Mouse (Mus musculus) intestine, postnatal 0 days (tissue): ENCODE data around the gene Zfp804a. TPM values are rescaled to one million over a fixed set of nuclear protein-coding genes. Genes with fewer than 3 reads are reported as not detected.

Experiments used
- ATAC-seq: fragments of 200-750 bp; cut with Nextera tagmentation; 2 replicates; pipeline ENCODE4 v1.8.0; 2017; ENCODE audit warnings: mild to moderate bottlenecking, moderate TSS enrichment, moderate library complexity
- H3K27ac ChIP-seq: fragments of 300-500 bp; sonication (generic); 2 replicates; pipeline ENCODE4 v1.5.1; 2014; ENCODE audit warnings: mild to moderate bottlenecking, low read depth, low read length, moderate library complexity
- H3K27me3 ChIP-seq: fragments of 300-500 bp; sonication (generic); replicated peaks from 2 replicates; pipeline ENCODE4 v1.6.1; 2014; ENCODE audit warnings: low read length, mixed read lengths; ENCODE audit not compliant: control insufficient read depth, insufficient read depth
- H3K36me3 ChIP-seq: fragments of 300-500 bp; sonication (generic); 2 replicates; pipeline ENCODE4 v1.6.1; 2014; ENCODE audit warnings: mild to moderate bottlenecking, moderate library complexity; ENCODE audit not compliant: control insufficient read depth, insufficient read depth
- H3K4me1 ChIP-seq: fragments of 300-500 bp; sonication (generic); replicated peaks from 2 replicates; pipeline ENCODE4 v1.6.1; 2014; ENCODE audit warnings: antibody characterized with exemption, low read length, mixed read lengths; ENCODE audit not compliant: control insufficient read depth, insufficient read depth
- H3K4me2 ChIP-seq: fragments of 300-500 bp; sonication (generic); replicated peaks from 2 replicates; pipeline ENCODE4 v1.6.1; 2014; ENCODE audit warnings: low read depth, mild to moderate bottlenecking, moderate library complexity
- H3K4me3 ChIP-seq: fragments of 300-500 bp; sonication (generic); 2 replicates; pipeline ENCODE4 v1.5.1; 2014; ENCODE audit warnings: low read depth, low read length
- H3K9ac ChIP-seq: fragments of 300-500 bp; sonication (generic); 2 replicates; pipeline ENCODE4 v1.6.1; 2014; ENCODE audit warnings: mild to moderate bottlenecking, low read depth, low read length
- H3K9me3 ChIP-seq: fragments of 300-500 bp; sonication (generic); 2 replicates; pipeline ENCODE4 v1.6.1; 2016; ENCODE audit warnings: mixed run types; ENCODE audit not compliant: control insufficient read depth
- CTCF ChIP-seq: sonication (generic); IDR thresholded peaks from 2 replicates; pipeline ENCODE4 v1.5.1; 2016; ENCODE audit warnings: low read depth, mild to moderate bottlenecking, control low read depth, antibody characterized with exemption, moderate library complexity
- WGBS: fragments of 180-500 bp; shearing (Covaris S2); extraction: QIAGEN DNeasy Blood & Tissue Kit; methylation state at CpG from one replicate; pipeline ENCODE4 v1.1.7; 2014; 5-methylcytosine and 5-hydroxymethylcytosine counted together
- polyA plus RNA-seq: library from polyadenylated mRNA; unstranded; fragments of >200 nt; fragmentation: Nextera tagmentation; extraction: Ambion mirVana; gene quantifications from 2 replicates; pipeline ENCODE4 v1.2.1, GENCODE M21; 2015

The Zfp804a gene
- polyA plus RNA-seq, 1 experiment from 2014 or later: 1.4 TPM

DNA sequence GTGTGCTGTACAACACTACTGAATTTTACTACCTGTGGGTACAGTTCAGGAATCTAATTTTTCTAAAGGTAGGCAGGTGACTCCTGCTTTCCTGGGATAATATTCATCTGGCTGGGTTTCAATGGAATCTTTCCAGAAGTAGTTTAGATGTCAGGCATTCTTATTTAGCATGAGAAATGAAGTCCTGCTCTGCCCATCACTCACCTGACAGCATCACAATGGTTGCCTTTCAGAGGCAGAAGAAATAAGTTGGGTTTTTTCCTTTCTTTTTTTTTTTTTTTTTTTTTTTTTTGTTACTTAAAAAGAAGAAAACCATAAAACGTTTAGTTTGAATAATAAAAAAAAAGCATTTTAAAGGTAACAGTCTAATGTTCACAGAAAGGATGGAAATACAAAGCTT is 16.1 kb downstream of the Zfp804a start:
- no peak for ATAC-seq
- no peak for TF ChIP-seq CTCF

DNA sequence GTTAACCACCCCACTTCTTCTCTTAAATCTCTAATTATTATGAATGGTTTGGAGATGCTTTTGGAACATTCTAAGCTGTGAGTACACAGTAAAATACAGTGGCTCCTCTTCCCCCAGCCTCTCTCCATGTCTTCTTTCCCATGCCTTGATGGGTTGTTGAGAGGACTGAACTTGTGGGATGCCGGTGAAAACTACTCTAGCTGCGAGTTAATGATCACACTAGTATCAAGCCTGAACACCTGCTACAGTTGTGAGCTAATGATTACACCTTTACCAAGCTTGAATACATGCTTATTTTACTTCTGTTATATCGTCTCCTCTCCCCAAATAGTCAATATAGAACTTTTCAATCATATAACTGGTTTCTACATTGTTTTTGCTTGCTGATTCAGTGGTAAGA is 23.9 kb downstream of the Zfp804a start:
- Histone ChIP-seq H3K4me3 (no peak overlapping the region), H3K9ac (no peak overlapping the region), H3K4me2 (no peak overlapping the region), H3K36me3 (no peaks in the 10 kb centered on the region), H3K27me3 (no peaks in the 10 kb centered on the region), H3K4me1 (no peaks in the 10 kb centered on the region), H3K9me3 (no peaks in the 10 kb centered on the region), H3K27ac (no peak overlapping the region)
- 71% methylated on average over 3 of the region's 3 CpGs for WGBS
- no peak for ATAC-seq
- no peak for TF ChIP-seq CTCF

More for the DNA sequence above, 16.1 kb downstream of the Zfp804a start:
- 63% methylated on average over 1 of the region's 1 CpGs for WGBS
- no peaks in the 10 kb centered on the region for H3K36me3 ChIP-seq
- H3K27me3 ChIP-seq: no peaks in the 10 kb centered on the region
- no peaks in the 10 kb centered on the region for H3K4me1 ChIP-seq
- no peak overlapping the region for H3K4me2 ChIP-seq
- H3K27ac ChIP-seq: no peak overlapping the region
- no peaks in the 10 kb centered on the region for H3K9me3 ChIP-seq
- H3K9ac ChIP-seq: no peak overlapping the region
- no peak overlapping the region for H3K4me3 ChIP-seq

DNA sequence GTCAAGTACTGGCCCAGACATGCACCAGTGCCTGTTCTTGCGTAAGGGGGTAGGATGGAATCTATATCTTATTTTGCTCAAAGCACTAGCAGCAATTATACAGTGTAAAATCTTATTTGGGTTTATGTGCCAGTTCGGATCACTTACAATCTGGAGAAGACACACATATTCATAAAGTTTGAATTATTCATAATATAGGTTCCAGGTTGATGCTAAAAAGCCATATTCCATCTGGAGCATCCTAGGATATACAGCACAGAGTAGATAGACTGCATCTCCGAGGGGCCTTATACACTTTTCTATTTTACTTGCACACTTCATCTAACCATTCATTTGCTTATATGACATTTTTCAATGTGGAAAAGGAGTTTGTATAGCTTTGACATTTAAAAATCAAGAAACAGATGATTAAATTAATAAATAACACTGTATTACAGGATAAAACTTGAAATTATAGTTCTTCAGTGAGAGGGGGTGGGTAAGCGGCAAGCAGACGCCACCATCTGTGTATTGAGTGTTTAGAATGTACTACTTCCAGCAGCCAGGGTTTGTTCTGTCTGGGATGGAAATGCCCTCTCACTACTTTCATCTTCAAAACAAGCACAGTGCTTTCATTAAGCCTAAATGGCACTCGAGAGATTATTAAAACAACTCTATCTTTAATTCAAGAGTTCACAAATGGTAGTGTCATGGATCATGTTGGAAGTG is 25.4 kb downstream of the Zfp804a start:
- no peak for TF ChIP-seq CTCF
- H3K9ac ChIP-seq: no peak overlapping the region
- ATAC-seq: no peak
- no peaks in the 10 kb centered on the region for H3K36me3 ChIP-seq
- no peak overlapping the region for H3K4me2 ChIP-seq
- 82% methylated on average over 6 of the region's 6 CpGs for WGBS
- no peaks in the 10 kb centered on the region for H3K27me3 ChIP-seq
- no peak overlapping the region for H3K27ac ChIP-seq
- no peaks in the 10 kb centered on the region for H3K9me3 ChIP-seq
- no peaks in the 10 kb centered on the region for H3K4me1 ChIP-seq
- H3K4me3 ChIP-seq: no peak overlapping the region

DNA sequence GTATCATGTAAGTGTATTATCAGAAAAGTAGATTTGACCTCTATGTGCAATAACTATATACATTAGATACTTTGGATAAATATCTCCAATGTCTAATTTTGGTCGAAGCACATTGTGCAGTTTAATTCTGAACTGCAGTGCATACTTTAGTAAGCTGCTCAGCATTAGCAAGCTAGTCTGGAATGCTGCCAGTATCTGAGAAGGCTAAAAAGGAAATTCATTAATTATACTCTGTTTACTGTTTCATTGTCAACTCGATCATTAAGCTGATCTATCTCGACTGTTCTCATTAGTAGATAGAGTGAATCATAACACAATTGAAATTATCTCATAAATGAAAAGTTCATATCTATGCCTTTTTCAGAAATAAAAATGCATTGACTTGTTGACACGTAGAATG is 27.7 kb downstream of the Zfp804a start:
- Histone ChIP-seq H3K36me3 (no peaks in the 10 kb centered on the region), H3K4me1 (no peaks in the 10 kb centered on the region), H3K27ac (no peak overlapping the region), H3K4me2 (no peak overlapping the region), H3K9me3 (no peaks in the 10 kb centered on the region), H3K9ac (no peak overlapping the region), H3K27me3 (no peaks in the 10 kb centered on the region), H3K4me3 (no peak overlapping the region)
- TF ChIP-seq CTCF: no peak
- no peak for ATAC-seq
- 51% methylated on average over 4 of the region's 4 CpGs for WGBS

DNA sequence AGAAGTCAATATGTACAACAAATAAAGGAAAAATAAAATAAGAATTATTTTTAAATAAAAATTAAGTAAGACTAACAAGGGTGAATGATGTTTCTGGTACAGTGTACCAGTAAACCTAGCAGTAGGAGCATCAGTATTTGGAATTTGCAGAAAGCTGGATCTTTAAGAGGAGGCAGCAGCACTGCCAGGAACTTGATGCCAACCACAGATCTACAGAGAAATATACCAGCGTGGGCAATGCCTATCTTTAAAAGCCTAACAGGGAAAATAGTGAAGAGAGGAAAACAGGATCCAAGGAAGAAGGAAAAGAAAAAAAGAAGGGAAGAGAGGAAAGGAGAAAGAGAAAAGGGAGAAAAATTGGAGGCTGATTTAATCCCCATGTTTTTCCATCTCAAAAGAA is 60.1 kb downstream of the Zfp804a start:
- ATAC-seq: no peak
- TF ChIP-seq CTCF: no peak
- 85% methylated on average over 1 of the region's 1 CpGs for WGBS

DNA sequence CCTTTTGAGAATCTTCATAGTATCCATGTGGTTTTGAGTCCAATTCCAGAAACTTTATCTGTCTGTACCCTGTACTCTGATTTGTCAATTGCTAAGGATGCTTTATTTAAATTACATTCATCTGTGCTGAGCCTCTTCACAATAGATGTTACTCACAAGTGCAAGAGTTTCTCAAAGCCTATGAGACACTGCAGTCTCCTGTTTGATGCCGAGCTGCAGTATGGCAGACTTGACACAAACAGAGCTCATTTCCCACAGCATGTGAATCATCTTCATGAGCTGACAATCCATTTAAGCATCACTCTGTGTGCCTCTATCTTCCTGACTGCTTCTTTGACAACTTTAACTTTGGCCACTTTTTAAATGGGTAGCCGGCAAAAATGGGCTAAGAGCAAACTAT is 60.6 kb downstream of the Zfp804a start:
- H3K9me3 ChIP-seq: no peaks in the 10 kb centered on the region
- ATAC-seq: no peak
- H3K4me1 ChIP-seq: no peaks in the 10 kb centered on the region
- 80% methylated on average over 2 of the region's 2 CpGs for WGBS
- TF ChIP-seq CTCF: no peak
- no peak overlapping the region for H3K9ac ChIP-seq
- no peak overlapping the region for H3K4me3 ChIP-seq
- no peaks in the 10 kb centered on the region for H3K27me3 ChIP-seq
- no peak overlapping the region for H3K4me2 ChIP-seq
- no peaks in the 10 kb centered on the region for H3K36me3 ChIP-seq
- no peak overlapping the region for H3K27ac ChIP-seq

More for the DNA sequence above, 60.1 kb downstream of the Zfp804a start:
- Histone ChIP-seq H3K27ac (no peak overlapping the region), H3K4me3 (no peak overlapping the region), H3K36me3 (no peaks in the 10 kb centered on the region), H3K4me2 (no peak overlapping the region), H3K27me3 (no peaks in the 10 kb centered on the region), H3K9ac (no peak overlapping the region), H3K4me1 (no peaks in the 10 kb centered on the region), H3K9me3 (no peaks in the 10 kb centered on the region)
